Mouse (Mus musculus) stomach, embryonic 14.5 days (tissue): ENCODE data around the gene Arpc1b. TPM values are rescaled to one million over a fixed set of nuclear protein-coding genes. Genes with fewer than 3 reads are reported as not detected.

Experiments used
- polyA plus RNA-seq: library from polyadenylated mRNA; unstranded; fragments of >200 nt; fragmentation: Nextera tagmentation; extraction: Ambion mirVana; gene quantifications from 2 replicates; pipeline ENCODE4 v1.2.1, GENCODE M21; 2014

Arpc1b gene
- polyA plus RNA-seq, 1 experiment from 2014 or later: 144 TPM

Other genes with a start within 250 kb of the Arpc1b start
- gene Smurf1, start 148.4 kb upstream of the Arpc1b start, polyA plus RNA-seq: 15.6 and 21.7 TPM in 2 replicates
- not detected in 2 replicates for gene Gm4871, start 81.5 kb upstream of the Arpc1b start, polyA plus RNA-seq
- gene 1700018F24Rik, start 71.2 kb upstream of the Arpc1b start, polyA plus RNA-seq: not detected in 2 replicates
- 150 and 152 TPM in 2 replicates for gene Arpc1a, start 30.4 kb upstream of the Arpc1b start, polyA plus RNA-seq
- gene Kpna7, start 30.2 kb upstream of the Arpc1b start, polyA plus RNA-seq: not detected in 2 replicates
- 102 and 111 TPM in 2 replicates for gene Pdap1, start 26.0 kb downstream of the Arpc1b start, polyA plus RNA-seq
- 186 and 191 TPM in 2 replicates for gene Bud31, start 26.1 kb downstream of the Arpc1b start, polyA plus RNA-seq
- 11.4 and 12.1 TPM in 2 replicates for gene Ptcd1, start 52.9 kb downstream of the Arpc1b start, polyA plus RNA-seq
- 26.4 and 28.2 TPM in 2 replicates for gene Cpsf4, start 53.0 kb downstream of the Arpc1b start, polyA plus RNA-seq
- gene Atp5j2, start 77.8 kb downstream of the Arpc1b start, polyA plus RNA-seq: 576 and 654 TPM in 2 replicates
- gene Zkscan14, start 87.7 kb downstream of the Arpc1b start, polyA plus RNA-seq: 9.0 and 9.6 TPM in 2 replicates
- 13.6 and 13.9 TPM in 2 replicates for gene Zkscan5, start 90.3 kb downstream of the Arpc1b start, polyA plus RNA-seq
- gene Zfp655, start 117.5 kb downstream of the Arpc1b start, polyA plus RNA-seq: 39.8 and 42.0 TPM in 2 replicates
- 0.80 and 1.6 TPM in 2 replicates for gene Zscan25, start 166.3 kb downstream of the Arpc1b start, polyA plus RNA-seq
- not detected in 2 replicates for gene Cyp3a57, start 231.1 kb downstream of the Arpc1b start, polyA plus RNA-seq